Mouse (Mus musculus): ENCODE measurements around the gene Nr0b2. TPM values are rescaled to one million over a fixed set of nuclear protein-coding genes. Genes with fewer than 3 reads are reported as not detected.

The Nr0b2 gene
- polyA plus RNA-seq (2015; fragmentation: Nextera tagmentation; extraction: Ambion mirVana): 11.5 and 32.1 TPM in 2 replicates

DNA sequence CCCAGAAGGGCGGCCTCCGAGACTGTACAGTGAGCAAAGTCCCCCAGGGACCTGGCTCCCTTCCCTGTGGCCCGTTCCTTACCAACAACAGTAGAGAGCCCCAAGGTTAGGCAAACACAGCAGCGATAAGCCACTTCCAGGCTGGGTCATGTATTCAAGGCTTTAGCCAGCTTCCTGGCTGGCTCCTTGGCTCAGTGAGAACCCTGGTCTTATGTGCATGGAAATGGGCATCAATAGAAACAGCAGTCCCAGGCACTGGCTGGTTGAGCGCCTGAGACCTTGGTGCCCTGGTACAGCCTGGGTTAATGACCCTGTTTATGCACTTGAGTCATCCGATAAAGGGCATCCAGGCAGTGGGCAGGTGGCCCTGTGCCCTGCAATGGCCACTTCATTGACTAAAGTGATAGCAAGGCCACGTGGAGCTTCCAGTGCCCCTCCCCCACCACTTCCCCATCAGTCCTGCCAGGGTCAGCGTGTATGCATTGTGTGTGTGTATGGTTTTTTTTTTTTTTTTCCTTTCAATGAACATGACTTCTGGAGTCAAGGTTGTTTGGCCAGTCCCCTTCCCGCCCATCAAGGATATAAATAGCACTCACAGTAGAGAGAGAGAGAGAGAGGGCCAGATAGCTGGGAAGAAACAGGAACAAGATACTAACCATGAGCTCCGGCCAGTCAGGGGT, at the start of gene Nr0b2:
Nr0b2 (plus strand) TSS at position 609 of the 680 bp plus-strand sequence.

DNA sequence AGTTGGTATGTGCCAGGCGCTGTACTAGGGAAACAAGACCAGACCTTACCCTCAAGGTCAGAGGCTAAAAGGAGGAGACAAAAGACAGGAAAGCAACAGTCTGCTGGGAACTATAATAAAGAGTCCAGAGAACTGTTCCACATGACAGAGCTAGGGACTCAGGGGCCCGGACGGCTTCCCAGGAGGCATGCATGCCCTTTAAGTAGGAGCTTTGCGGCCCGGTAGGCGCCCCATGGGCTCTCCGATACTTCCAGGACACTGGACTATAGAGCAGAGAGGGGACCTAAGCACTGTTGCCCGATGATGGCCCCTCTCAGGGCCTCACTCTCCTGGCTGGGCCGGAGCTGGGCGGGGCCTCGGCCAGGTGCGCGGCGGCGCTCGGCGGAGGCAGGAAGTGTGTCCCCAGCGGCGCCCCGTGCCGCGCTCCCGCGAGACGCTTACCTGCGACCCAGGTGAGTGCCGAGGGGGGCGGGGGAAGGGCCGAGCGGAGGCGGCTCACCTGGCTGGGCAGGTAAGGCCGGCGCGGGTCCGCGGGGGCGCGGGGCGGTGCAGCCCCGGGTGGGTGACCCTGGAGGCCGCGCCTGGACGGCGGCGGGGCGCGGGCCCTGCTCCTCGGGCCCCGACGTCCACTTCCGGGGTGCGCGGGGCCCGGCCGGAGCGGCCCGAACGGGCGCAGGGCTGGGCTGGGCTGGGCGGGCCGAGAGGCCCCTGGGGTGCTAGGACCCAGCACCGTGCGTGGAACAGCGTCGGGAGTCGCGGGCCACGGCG, 34.4 kb upstream of the Nr0b2 start, which contains the start of gene Kdf1:
Kdf1 (plus strand) TSS at position 363 of the 768 bp plus-strand sequence.

DNA sequence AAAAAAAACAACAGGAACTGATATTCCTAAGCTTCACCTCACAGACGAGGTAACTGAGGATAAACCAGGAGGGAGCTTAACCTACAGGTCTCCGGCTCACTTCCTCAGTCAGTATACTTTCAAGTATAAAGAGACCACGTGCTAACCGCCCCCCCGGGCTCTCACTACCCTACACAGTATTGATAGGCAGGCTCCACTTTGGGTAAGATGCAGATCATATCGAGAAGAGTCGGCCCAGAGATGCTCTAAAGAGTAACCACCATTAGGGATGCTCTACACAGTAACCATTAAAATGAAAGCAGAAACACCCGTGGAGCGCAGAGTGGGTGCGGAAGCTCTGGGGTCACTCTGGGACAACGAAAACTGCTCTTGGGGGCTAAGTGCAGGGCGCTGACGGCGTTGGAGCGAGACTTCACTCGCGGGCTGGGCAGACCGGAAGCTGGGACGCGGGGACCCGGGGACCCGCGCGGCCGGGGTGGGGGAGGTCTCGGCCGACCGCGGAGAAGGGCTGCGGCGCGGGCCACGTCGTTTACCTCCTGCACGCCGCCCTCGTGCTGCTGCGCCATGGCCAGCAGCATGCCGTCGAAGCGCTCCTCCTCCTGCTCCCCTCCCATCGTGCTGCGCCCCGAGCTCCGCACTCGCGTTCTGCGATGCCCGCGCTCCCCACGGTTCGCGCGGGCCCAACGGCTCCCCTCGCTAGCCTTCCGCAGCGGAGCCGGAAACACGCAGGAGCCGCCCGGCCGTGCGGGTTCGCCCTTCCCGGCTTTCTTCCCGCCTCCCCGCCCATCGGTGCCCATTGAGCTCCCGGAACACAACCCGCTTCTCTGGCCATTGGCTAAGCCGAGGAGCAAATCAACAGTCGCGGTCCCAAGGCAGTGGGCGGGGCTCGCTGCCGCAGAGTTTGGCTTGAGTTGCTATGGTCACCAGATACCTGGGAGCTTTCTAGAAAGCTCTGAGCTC, 7.6 kb upstream of the Nr0b2 start, which contains the start of gene Nudc:
Nudc (minus strand) TSS at position 725 of the 960 bp plus-strand sequence.

DNA sequence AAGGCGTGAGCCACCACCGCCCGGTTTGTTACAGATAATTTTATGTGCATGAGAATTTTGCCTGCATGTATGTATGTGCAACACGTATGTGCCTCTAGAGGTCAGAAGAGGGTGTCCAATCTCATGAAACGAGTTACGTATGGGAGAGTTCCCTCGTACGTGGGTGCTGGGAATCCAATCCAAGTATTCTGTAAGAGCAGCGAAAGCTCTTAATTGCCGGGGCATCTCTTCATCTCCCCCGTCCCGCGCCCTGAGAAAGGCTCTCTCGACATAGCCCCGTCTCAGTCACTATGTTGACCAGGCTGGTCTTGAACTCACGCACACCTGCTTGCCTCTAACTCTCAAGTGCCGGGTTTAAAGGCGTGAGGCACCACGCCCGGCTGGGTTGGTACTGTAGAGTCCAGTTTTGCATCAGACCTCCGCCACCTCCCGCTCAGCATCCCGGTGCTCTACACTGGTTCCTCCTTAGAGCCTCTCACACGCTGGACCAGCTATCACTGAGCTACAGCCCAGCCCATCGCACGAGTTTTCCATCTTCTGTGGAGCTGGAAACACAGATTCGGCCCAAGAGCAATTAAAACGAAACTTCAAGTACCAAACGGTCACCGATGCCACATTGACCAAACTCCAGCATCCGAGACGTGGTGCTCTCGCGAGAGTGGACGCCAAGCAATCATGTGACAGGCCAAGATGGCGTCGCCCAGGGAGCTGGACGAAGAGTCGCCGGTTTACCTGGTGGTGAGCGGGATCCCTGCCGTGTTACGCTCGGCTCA, 21.1 kb downstream of the Nr0b2 start, which contains the start of gene Gpatch3:
Gpatch3 (plus strand) TSS at position 676 of the 773 bp plus-strand sequence.

DNA sequence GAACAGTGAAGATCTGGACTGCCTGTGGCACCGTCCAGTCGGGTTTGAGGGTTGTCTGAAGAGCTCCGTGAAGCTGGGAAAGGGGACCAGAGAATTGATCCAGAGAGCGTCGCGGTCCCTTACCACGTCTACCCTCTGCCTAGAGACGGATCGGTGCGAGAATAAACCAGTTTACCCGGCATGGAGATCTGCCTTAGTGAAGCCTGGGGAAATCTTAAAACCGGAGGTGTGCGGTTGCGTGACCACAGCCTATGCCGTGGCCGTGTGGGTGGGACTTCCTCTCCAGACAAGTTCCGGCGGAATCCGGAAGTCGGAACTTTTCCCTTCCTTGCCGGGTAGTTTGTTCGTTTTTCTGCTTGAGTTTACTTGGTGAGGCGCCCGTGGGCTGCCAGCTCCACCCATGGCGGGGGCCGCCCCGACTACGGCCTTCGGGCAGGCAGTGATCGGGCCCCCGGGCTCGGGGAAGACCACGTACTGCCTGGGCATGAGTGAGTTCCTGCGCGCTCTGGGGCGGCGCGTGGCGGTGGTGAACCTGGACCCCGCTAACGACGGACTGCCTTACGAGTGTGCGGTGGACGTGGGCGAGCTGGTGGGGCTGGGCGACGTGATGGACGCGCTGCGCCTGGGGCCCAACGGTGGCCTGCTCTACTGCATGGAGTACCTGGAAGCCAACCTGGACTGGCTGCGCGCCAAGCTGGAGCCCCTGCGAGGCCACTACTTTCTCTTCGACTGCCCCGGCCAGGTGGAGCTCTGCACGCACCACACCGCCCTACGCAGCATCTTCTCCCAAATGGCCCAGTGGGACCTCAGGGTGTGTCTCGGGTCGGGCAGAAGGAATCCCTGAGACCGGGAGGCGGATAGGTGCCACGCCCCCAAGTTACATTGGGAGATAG, 31.1 kb downstream of the Nr0b2 start, which contains the start of gene Gpn2:
Gpn2 (plus strand) TSS at position 304 of the 893 bp plus-strand sequence.

DNA sequence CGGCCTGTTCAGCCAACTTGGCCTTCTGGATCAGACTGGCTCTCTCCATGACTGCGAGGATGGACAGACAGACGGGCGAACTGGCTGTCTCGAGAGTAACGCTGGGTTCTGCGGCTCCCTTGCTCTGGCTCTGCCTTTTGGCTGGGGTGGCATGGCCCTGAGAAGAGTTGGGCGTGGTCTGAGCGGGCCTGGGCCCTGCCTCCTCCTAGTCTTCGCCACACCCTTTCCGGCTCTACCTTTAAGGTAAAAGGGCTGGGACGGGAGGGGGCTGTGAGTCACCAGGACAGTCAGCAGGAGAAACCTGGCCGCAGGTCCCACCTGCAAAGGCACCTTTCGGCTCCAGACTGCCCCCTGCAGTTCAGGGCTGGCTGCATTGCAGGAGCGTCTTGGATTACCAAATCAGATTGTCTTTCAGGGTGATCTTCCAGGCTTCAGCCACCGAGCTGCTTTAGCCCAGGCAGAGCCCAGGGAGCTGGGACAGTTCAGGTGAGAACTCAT, 48.6 kb downstream of the Nr0b2 start, which contains the start of gene Sfn:
Sfn (minus strand) TSS at position 448 of the 498 bp plus-strand sequence.

Small RNA genes lying within 50 kb of the gene (microRNA-seq; reads per million reads assigned to microRNA genes)
- gene Gm23158 (ENCODE audit: borderline replicate concordance, insufficient number of aligned reads): not detected

Other genes starting within 250 kb of the Nr0b2 start
- gene Wdtc1, start 199.9 kb upstream of the Nr0b2 start, polyA plus RNA-seq (2015; fragmentation: Nextera tagmentation; extraction: Ambion mirVana): 11.5 and 11.7 TPM in 2 replicates
- gene Slc9a1, start 183.7 kb upstream of the Nr0b2 start, polyA plus RNA-seq (2015; fragmentation: Nextera tagmentation; extraction: Ambion mirVana): 6.0 and 9.6 TPM in 2 replicates
- gene Tent5b, start 73.2 kb upstream of the Nr0b2 start, polyA plus RNA-seq (2015; fragmentation: Nextera tagmentation; extraction: Ambion mirVana): 1.3 and 1.5 TPM in 2 replicates
- 4.7 and 15.7 TPM in 2 replicates for gene Trnp1, start 54.8 kb upstream of the Nr0b2 start, polyA plus RNA-seq (2015; fragmentation: Nextera tagmentation; extraction: Ambion mirVana)
- gene Kdf1, start 34.4 kb upstream of the Nr0b2 start, polyA plus RNA-seq (2015; fragmentation: Nextera tagmentation; extraction: Ambion mirVana): 1.2 and 3.2 TPM in 2 replicates
- gene Nudc, start 7.4 kb upstream of the Nr0b2 start, polyA plus RNA-seq (2015; fragmentation: Nextera tagmentation; extraction: Ambion mirVana): 156 and 220 TPM in 2 replicates
- 6.9 and 8.8 TPM in 2 replicates for gene Gpatch3, start 21.4 kb downstream of the Nr0b2 start, polyA plus RNA-seq (2015; fragmentation: Nextera tagmentation; extraction: Ambion mirVana)
- 11.2 and 13.5 TPM in 2 replicates for gene Gpn2, start 31.0 kb downstream of the Nr0b2 start, polyA plus RNA-seq (2015; fragmentation: Nextera tagmentation; extraction: Ambion mirVana)
- gene Sfn, start 48.8 kb downstream of the Nr0b2 start, polyA plus RNA-seq (2015; fragmentation: Nextera tagmentation; extraction: Ambion mirVana): 0.72 and 1.0 TPM in 2 replicates
- 5.2 and 7.4 TPM in 2 replicates for gene Zdhhc18, start 96.8 kb downstream of the Nr0b2 start, polyA plus RNA-seq (2015; fragmentation: Nextera tagmentation; extraction: Ambion mirVana)
- gene Pigv, start 119.3 kb downstream of the Nr0b2 start, polyA plus RNA-seq (2015; fragmentation: Nextera tagmentation; extraction: Ambion mirVana): 13.2 and 19.0 TPM in 2 replicates
- gene Arid1a, start 203.4 kb downstream of the Nr0b2 start, polyA plus RNA-seq (2015; fragmentation: Nextera tagmentation; extraction: Ambion mirVana): 11.2 and 12.0 TPM in 2 replicates

Measured in adrenal gland, postnatal 0 days (tissue).